Mouse (Mus musculus) activated CD4-positive, CD25-positive, alpha-beta regulatory T cell (primary cell): ENCODE results near the gene Olfr924. TPM values are rescaled to one million over a fixed set of nuclear protein-coding genes. Genes with fewer than 3 reads are reported as not detected.

Experiments
- polyA plus RNA-seq, 2 experiments: library from polyadenylated mRNA; unstranded; fragments of 100-300 nt; shearing (Covaris generic); gene quantifications; one replicate each; pipeline ENCODE4 v1.2.1; 2017

Gene Olfr924
- polyA plus RNA-seq = under 1 TPM in 1 of 2 experiments, not detected in 1; 0.15 TPM

DNA sequence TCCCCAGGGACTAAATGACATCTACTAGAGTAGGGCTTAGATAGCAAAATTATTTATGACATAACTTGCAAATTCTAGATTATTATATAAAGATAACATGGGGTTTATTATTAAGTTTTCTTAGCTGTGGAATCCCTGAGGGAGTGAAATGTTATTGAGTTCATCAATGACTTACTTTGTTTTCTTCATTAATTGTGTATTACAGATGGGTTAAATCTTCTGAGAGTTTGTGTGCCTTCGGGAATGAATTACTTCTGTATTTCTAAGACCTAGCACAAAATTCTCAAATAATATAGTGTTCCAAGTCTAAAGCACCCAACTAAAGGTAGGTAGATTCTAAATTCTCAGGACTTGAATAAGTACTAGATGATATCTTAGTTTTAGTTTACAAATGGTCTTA, at the start of gene Olfr924:
Gene Olfr924, plus strand, starts transcription at position 301 of the 400 bp plus-strand sequence.

DNA sequence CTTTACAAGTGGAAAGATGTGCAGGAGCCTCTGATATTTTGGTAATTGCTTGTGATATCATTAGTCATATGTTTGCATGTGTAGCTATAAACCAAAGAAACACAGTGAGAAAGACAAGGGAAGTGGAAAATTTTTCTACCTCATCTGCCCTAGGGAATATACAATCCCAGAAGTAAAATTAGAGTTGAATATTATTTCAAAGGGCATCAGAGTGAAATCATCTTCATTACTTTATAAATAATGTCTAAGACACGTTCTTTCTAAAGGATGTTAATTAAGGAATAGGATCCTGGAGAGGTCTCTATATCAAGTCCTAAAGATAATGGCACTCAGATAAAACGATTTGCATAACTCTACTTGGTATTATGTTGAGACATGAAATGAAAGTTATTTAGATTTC, 29.9 kb upstream of the Olfr924 start, which contains the start of gene Olfr922:
Gene Olfr922, plus strand, starts transcription at position 301 of the 400 bp plus-strand sequence.

DNA sequence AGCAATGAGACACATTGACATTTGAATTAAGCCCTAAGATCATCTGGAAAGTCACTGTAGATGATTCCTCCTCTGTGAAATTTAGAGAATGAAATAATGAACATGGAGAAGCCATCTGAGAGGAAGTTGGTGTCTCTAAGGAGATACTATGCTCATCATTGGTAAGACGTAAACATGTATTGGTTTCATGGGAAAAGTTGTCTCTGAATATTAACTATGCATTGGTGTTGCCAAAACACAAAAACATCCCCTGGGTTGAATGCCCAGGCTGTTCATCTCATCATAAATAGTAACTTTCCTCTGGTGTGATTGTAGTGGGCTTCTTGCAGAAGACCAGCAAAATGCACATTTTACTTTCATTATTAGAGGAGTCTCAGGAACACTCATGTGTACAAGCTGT, 18.0 kb upstream of the Olfr924 start, which contains the start of gene Olfr923:
Gene Olfr923, plus strand, starts transcription at position 301 of the 400 bp plus-strand sequence.

DNA sequence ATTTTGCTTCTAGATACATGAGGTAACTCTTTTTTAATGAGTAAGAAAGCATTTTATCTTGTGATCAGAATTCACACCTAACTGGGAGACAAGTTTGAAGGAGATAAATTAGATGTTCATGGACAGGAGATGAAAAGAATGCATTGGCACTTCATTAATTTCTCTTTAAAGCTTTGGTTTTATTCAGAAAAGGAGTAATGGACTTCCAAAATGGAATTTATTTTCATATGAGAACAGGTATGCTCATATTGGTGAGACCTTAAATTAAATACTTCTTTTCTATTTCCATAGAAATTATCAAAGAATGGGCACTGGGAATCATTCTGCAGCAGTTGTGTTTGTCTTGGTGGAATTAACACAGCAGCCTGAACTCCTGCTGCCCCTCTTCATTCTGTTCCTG, 10.5 kb downstream of the Olfr924 start, which contains the start of gene Olfr26:
Gene Olfr26, plus strand, starts transcription at position 301 of the 400 bp plus-strand sequence.

DNA sequence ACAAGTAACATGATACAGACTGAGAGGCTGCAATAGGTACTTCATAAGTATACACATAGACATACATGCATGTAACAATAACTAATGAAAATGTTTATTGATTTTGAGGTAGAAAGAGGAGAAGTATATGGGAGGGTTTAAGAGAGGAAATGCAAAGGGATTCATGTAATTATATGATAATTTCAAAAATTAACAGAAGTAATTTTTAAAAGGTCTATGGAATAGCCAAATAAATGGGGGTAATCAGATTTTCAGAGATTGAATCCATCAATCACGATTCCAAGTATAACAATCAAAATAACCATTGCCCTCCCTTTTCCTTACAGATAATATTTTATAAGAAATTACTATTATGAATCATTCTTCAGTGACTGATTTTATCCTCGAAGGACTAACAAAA, 32.6 kb downstream of the Olfr924 start, which contains the start of gene Olfr926:
Gene Olfr926, plus strand, starts transcription at position 301 of the 400 bp plus-strand sequence.

Other genes starting within 250 kb of the Olfr924 start
- gene Olfr914, start 239.3 kb upstream of the Olfr924 start, polyA plus RNA-seq = under 1 TPM in 1 of 2 experiments, not detected in 1; 0.04 TPM
- under 1 TPM; 0.10 to 0.44 TPM for gene Olfr916, start 184.6 kb upstream of the Olfr924 start, polyA plus RNA-seq
- not detected for gene Olfr917, start 178.6 kb upstream of the Olfr924 start, polyA plus RNA-seq
- not detected for gene Olfr918, start 169.8 kb upstream of the Olfr924 start, polyA plus RNA-seq
- not detected for gene Olfr919, start 140.8 kb upstream of the Olfr924 start, polyA plus RNA-seq
- 10 to 100 TPM; 23.5 to 31.6 TPM for gene Vwa5a, start 126.2 kb upstream of the Olfr924 start, polyA plus RNA-seq
- gene Olfr920, start 92.2 kb upstream of the Olfr924 start, polyA plus RNA-seq = under 1 TPM in 1 of 2 experiments, not detected in 1; 0.10 TPM
- under 1 TPM; 0.06 to 0.09 TPM for gene Olfr921, start 71.4 kb upstream of the Olfr924 start, polyA plus RNA-seq
- gene Olfr922, start 29.8 kb upstream of the Olfr924 start, polyA plus RNA-seq = not detected
- under 1 TPM in 1 of 2 experiments, not detected in 1; 0.10 TPM for gene Olfr923, start 17.9 kb upstream of the Olfr924 start, polyA plus RNA-seq
- gene Olfr26, start 10.6 kb downstream of the Olfr924 start, polyA plus RNA-seq = not detected
- not detected for gene Olfr926, start 32.7 kb downstream of the Olfr924 start, polyA plus RNA-seq
- not detected for gene Olfr930, start 85.4 kb downstream of the Olfr924 start, polyA plus RNA-seq
- gene Olfr933, start 127.9 kb downstream of the Olfr924 start, polyA plus RNA-seq = under 1 TPM in 1 of 2 experiments, not detected in 1; 0.05 TPM
- gene Olfr934, start 143.9 kb downstream of the Olfr924 start, polyA plus RNA-seq = not detected
- gene Olfr935, start 155.2 kb downstream of the Olfr924 start, polyA plus RNA-seq = not detected
- under 1 TPM in 1 of 2 experiments, not detected in 1; 0.31 TPM for gene Olfr146, start 178.9 kb downstream of the Olfr924 start, polyA plus RNA-seq
- gene Olfr937, start 220.5 kb downstream of the Olfr924 start, polyA plus RNA-seq = not detected
- not detected for gene Olfr938, start 234.4 kb downstream of the Olfr924 start, polyA plus RNA-seq